Mouse (Mus musculus): Measurements from ENCODE around the gene Glrx2.

DNA sequence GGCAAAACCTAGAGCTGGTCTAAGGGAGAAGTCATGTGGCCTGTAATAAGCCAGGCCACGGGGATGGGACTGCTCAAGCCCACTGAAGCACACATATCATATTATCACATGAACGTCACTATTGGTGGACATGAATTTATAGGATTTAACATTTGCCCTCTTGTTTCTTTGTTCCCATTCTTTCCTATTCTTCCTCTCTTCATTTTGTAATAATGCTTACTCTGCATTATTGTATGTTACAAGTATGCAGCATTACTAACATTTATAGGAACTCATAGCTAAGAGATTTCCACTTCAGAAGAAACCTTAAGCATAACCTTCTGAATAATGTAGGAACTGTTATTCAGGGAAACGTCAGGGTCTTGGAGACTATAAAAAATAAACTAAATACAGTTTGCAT is 31.3 kb upstream of the Glrx2 start:
- no peak for TF ChIP-seq HCFC1 (IDR thresholded peaks at IDR 0.05; ENCODE audit: borderline replicate concordance, insufficient read depth, low read length)
- TF ChIP-seq ZNF384 (IDR thresholded peaks at IDR 0.05; ENCODE audit: low read depth, low read length): no peak
- no peak for TF ChIP-seq CHD2 (IDR thresholded peaks at IDR 0.05; ENCODE audit: low read depth, low read length)

Measured in ES-E14 (cell line).